Mouse (Mus musculus) heart, embryonic 10.5 days (tissue): Measurements from ENCODE around the gene Ifitm3. TPM values are rescaled to one million over a fixed set of nuclear protein-coding genes. Genes with fewer than 3 reads are reported as not detected.
"Not testable (repeated sequence)": the region's sequence is repeated elsewhere in the genome, so short reads cannot be mapped to it uniquely, and the experiment has no call there.

Experiments
- DNase-seq: peaks from one replicate; pipeline ENCODE4 v3.0.0-alpha.2; 2017; ENCODE audit warnings: low spot score
- H3K27ac ChIP-seq: fragments of 300-500 bp; sonication (generic); 2 replicates; pipeline ENCODE4 v1.5.1; 2016; ENCODE audit warnings: mild to moderate bottlenecking
- H3K27me3 ChIP-seq: fragments of 300-500 bp; sonication (generic); 2 replicates; pipeline ENCODE4 v1.6.1; 2016; ENCODE audit warnings: mild to moderate bottlenecking; ENCODE audit not compliant: poor library complexity, insufficient read depth, severe bottlenecking
- H3K36me3 ChIP-seq: fragments of 300-500 bp; sonication (generic); 2 replicates; pipeline ENCODE4 v1.6.1; 2016; ENCODE audit warnings: mild to moderate bottlenecking, moderate library complexity
- H3K4me1 ChIP-seq: fragments of 300-500 bp; sonication (generic); 2 replicates; pipeline ENCODE4 v1.6.1; 2016; ENCODE audit warnings: mild to moderate bottlenecking
- H3K4me3 ChIP-seq: fragments of 300-500 bp; sonication (generic); 2 replicates; pipeline ENCODE4 v1.5.1; 2016; ENCODE audit warnings: mild to moderate bottlenecking, moderate library complexity
- H3K9me3 ChIP-seq: fragments of 300-500 bp; sonication (generic); 2 replicates; pipeline ENCODE4 v1.6.1; 2016; ENCODE audit warnings: mild to moderate bottlenecking, moderate library complexity
- WGBS: fragments of 180-500 bp; shearing (Covaris S2); methylation state at CpG from one replicate; pipeline ENCODE4 v1.1.7; 2016; 5-methylcytosine and 5-hydroxymethylcytosine counted together
- polyA plus RNA-seq: library from polyadenylated mRNA; unstranded; fragments of >200 nt; fragmentation: Nextera tagmentation; extraction: Ambion mirVana; gene quantifications from 2 replicates; pipeline ENCODE4 v1.2.1, GENCODE M21; 2016

Gene Ifitm3
- polyA plus RNA-seq, 1 experiment from 2014 or later = 32.7 TPM

DNA sequence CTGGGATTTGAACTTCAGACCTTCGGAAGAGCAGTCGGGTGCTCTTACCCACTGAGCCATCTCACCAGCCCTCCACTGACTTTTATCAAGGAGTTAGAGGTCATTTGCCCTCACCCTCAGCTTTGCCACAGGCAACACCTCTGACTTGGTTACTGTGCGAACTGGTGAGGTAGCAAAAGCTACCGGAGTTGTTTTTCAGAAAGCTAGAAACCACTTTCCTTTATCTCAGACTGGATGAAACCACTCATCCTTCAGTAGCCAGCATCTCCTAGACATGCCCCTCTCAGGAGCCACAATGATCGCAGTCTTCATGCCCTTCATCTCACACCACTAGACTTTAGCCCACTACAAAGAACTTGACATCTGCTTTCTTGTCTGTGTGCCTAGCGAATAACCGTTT lies 27.6 kb downstream of the Ifitm3 start:
- Histone ChIP-seq H3K36me3 (no peaks in the 10 kb centered on the region), H3K4me3 (no peak overlapping the region), H3K4me1 (no peaks in the 10 kb centered on the region), H3K27ac (no peak overlapping the region), H3K27me3 (peaks cover 17% of the 10 kb centered on the region; the same call in 1 of the 2 replicates), H3K9me3 (no peaks in the 10 kb centered on the region)
- WGBS = 63% methylated on average over 7 of the region's 7 CpGs
- no peak for DNase-seq

- Histone ChIP-seq H3K9me3 (no peaks in the 10 kb centered on the region), H3K27me3 (peaks cover 17% of the 10 kb centered on the region; the same call in 1 of the 2 replicates), H3K4me3 (no peak overlapping the region), H3K36me3 (no peaks in the 10 kb centered on the region), H3K4me1 (no peaks in the 10 kb centered on the region), H3K27ac (no peak overlapping the region)
- no peak for DNase-seq
- 82% methylated on average over 8 of the region's 8 CpGs for WGBS
Measured at GRCm38 (mm10) chr7:140981704-140982103, 28.9 kb downstream of the Ifitm3 start.

GRCm38 (mm10) chr7:140976720-140977119 lies 33.9 kb downstream of the Ifitm3 start:
- 85% methylated on average over 9 of the region's 9 CpGs for WGBS
- H3K27ac ChIP-seq, H3K36me3 ChIP-seq, H3K4me1 ChIP-seq, H3K9me3 ChIP-seq, DNase-seq, H3K4me3 ChIP-seq: not testable (repeated sequence)
- peaks cover 25% of the 10 kb centered on the region for H3K27me3 ChIP-seq

DNA sequence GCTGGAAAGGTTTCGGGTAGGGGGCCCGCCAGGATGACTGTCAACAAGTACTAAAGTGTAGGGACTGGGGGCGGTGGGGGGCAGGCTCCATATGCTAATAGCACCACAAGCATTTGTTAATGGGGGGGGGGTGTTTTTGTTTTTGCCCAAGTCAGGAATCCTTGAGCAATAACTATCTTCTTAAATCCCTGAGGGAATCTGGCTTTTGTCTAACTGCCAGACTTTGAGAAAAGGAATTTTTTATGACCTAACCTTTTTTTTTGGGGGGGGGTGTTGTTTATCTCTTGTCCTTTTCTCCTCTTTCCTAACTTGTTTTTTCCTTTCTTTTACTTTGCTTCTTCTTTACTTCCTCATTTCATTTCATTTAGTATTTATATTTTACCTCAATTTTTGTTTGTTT lies 35.1 kb downstream of the Ifitm3 start:
- 22% methylated on average over 3 of the region's 3 CpGs for WGBS
- no peak for DNase-seq
- no peak overlapping the region for H3K27ac ChIP-seq
- H3K4me3 ChIP-seq = no peak overlapping the region
- no peaks in the 10 kb centered on the region for H3K9me3 ChIP-seq
- peaks cover 37% of the 10 kb centered on the region for H3K27me3 ChIP-seq
- no peaks in the 10 kb centered on the region for H3K36me3 ChIP-seq
- H3K4me1 ChIP-seq = peaks cover 19% of the 10 kb centered on the region

- Histone ChIP-seq H3K36me3 (no peaks in the 10 kb centered on the region), H3K27me3 (peaks cover 42% of the 10 kb centered on the region), H3K9me3 (no peaks in the 10 kb centered on the region), H3K4me1 (peaks cover 19% of the 10 kb centered on the region), H3K27ac (no peak overlapping the region), H3K4me3 (no peak overlapping the region)
- WGBS = 16% methylated on average over 9 of the region's 9 CpGs
- no peak for DNase-seq
Measured at GRCm38 (mm10) chr7:140974940-140975339, 35.6 kb downstream of the Ifitm3 start.

GRCm38 (mm10) chr7:140973396-140974165 lies 37.0 kb downstream of the Ifitm3 start:
- Histone ChIP-seq H3K36me3 (no peaks in the 10 kb centered on the region), H3K27ac (no peak overlapping the region), H3K4me1 (peaks cover 28% of the 10 kb centered on the region), H3K27me3 (peaks cover 56% of the 10 kb centered on the region), H3K9me3 (no peaks in the 10 kb centered on the region), H3K4me3 (no peak overlapping the region)
- no peak for DNase-seq
- whole genome bisulfite sequencing = 39% methylated on average over 14 of the region's 14 CpGs

GRCm38 (mm10) chr7:140971479-140972171 lies 38.9 kb downstream of the Ifitm3 start:
- Histone ChIP-seq H3K4me3 (no peak overlapping the region), H3K4me1 (peaks cover 37% of the 10 kb centered on the region), H3K36me3 (no peaks in the 10 kb centered on the region), H3K9me3 (no peaks in the 10 kb centered on the region), H3K27me3 (peaks cover 75% of the 10 kb centered on the region), H3K27ac (peak overlapping the region; percentile 47; the same call in 1 of the 2 replicates)
- WGBS = 62% methylated on average over 8 of the region's 8 CpGs
- no peak for DNase-seq

DNA sequence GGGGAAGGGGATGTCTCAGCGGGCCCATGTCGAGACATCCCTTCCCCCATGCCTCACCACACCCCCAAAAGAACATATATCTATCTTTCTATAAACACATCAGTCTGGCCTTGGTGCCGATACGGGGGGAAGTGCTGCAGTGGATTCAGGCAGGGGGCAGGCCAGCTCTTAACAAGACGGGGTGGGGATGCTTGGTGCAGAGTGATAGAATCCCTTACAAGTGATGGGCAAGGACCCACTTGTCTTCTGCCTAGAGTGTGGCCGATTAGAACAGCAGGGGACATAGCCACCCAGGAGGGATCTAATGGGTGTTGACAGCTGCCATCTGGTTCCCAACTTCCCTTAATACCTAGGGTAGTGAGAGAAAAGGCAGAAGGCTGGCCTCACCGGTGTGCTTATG lies 39.6 kb downstream of the Ifitm3 start:
- no peaks in the 10 kb centered on the region for H3K9me3 ChIP-seq
- no peak for DNase-seq
- peaks cover 37% of the 10 kb centered on the region for H3K4me1 ChIP-seq
- H3K27ac ChIP-seq = no peak overlapping the region; the same call in 1 of the 2 replicates
- 10% methylated on average over 7 of the region's 7 CpGs for WGBS
- H3K4me3 ChIP-seq = no peak overlapping the region; the same call in 1 of the 2 replicates
- H3K27me3 ChIP-seq = peaks cover 80% of the 10 kb centered on the region
- no peaks in the 10 kb centered on the region for H3K36me3 ChIP-seq

- not testable (repeated sequence) for H3K27ac ChIP-seq, H3K4me3 ChIP-seq, H3K36me3 ChIP-seq, H3K9me3 ChIP-seq, DNase-seq
- Histone ChIP-seq H3K27me3 (peaks cover 65% of the 10 kb centered on the region), H3K4me1 (peaks cover 30% of the 10 kb centered on the region)
- 14% methylated on average over 3 of the region's 3 CpGs for WGBS
Measured at GRCm38 (mm10) chr7:140968710-140969109, 41.9 kb downstream of the Ifitm3 start.

DNA sequence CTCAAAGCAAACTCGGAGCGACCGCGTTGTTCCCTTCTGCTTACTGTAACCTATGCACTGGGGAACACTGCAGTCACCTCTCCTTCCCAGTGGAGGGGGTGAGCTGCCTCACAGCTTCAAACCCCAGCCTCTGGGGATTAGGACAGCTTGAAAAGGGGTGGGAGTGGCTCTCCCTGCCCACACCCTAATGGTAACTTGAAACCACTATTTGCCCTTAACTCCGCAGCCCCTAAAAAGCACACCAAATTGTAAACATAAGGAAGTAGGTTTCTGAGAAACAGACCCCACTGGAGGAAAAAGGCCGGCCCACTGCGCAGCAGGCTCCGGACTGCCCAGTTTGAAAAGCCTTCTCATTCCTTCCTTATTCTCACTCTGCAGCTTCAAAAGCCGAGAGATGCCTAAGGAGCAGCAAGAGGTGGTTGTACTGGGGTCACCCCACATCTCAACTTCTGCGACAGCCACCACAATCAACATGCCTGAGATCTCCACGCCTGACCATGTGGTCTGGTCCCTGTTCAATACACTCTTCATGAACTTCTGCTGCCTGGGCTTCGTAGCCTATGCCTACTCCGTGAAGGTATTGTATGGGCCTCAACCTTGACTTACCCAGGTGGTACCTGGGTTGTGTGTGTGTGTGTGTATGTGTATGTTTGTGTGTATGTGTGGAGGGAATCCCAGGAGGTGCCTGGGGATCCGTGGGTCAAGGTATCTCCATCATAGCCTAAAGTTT lies 42.5 kb downstream of the Ifitm3 start:
- DNase-seq = no peak
- Histone ChIP-seq H3K27me3 (peaks cover 59% of the 10 kb centered on the region), H3K36me3 (no peaks in the 10 kb centered on the region), H3K9me3 (no peaks in the 10 kb centered on the region), H3K4me1 (peaks cover 30% of the 10 kb centered on the region), H3K27ac (no peak overlapping the region), H3K4me3 (0 out of 2 replicates have a peak overlapping the region, but pooled peaks have one; percentile 8)
- WGBS = 10% methylated on average over 14 of the region's 14 CpGs

GRCm38 (mm10) chr7:140966921-140967320 lies 43.6 kb downstream of the Ifitm3 start, which contains the start of gene Ifitm1:
Ifitm1 (plus strand) TSS chr7:140967221.
- Histone ChIP-seq H3K36me3 (no peaks in the 10 kb centered on the region), H3K4me3 (0 out of 2 replicates have a peak within 1 kb of the TSS, but pooled peaks have one; percentile 8), H3K9me3 (no peaks in the 10 kb centered on the region), H3K4me1 (peaks cover 30% of the 10 kb centered on the region), H3K27ac (no peak within 1 kb of the TSS), H3K27me3 (peaks cover 57% of the 10 kb centered on the region)
- no peak for DNase-seq
- WGBS = 80% methylated on average over 4 of the region's 4 CpGs

DNA sequence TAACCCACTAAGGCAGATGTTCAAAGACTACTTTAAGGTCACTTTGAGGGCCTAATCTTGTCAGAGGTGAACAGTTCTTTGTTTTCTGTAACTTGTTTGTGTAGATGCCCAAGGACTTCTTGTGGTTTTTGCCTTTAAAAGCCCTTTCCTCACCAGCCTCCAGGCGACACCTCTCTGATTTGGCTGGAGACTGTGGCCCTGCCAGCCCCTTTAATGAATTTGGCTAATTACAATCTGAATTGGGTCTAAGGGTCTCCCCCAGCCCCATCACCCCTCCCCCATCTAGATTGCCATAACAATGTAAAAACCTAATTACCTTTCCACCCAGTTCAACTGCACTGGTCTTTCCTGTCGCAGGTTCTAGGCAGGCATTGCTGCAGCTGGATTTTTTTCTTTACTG lies 47.8 kb downstream of the Ifitm3 start:
- Histone ChIP-seq H3K27ac (no peak overlapping the region), H3K36me3 (no peaks in the 10 kb centered on the region), H3K4me1 (peaks cover 3% of the 10 kb centered on the region; the same call in 1 of the 2 replicates), H3K4me3 (no peak overlapping the region), H3K9me3 (no peaks in the 10 kb centered on the region), H3K27me3 (peaks cover 27% of the 10 kb centered on the region)
- no peak for DNase-seq
- 69% methylated on average over 2 of the region's 2 CpGs for WGBS
